Mouse (Mus musculus) limb, embryonic 12.5 days (tissue): Measurements from ENCODE around the gene Tax1bp1. TPM values are rescaled to one million over a fixed set of nuclear protein-coding genes. Genes with fewer than 3 reads are reported as not detected.
A peak's percentile ranks its signal among the peaks of the same experiment; 100 is the strongest.
"Not testable (repeated sequence)": the region's sequence is repeated elsewhere in the genome, so short reads cannot be mapped to it uniquely, and the experiment has no call there.

Source experiments
- ATAC-seq: fragments of 200-750 bp; cut with Nextera tagmentation; 2 replicates; pipeline ENCODE4 v1.8.0; 2017; ENCODE audit warnings: low read depth, moderate TSS enrichment; ENCODE audit not compliant: insufficient number of reproducible peaks, insufficient read depth, low FRiP score, low TSS enrichment
- H3K27ac ChIP-seq: fragments of 300-500 bp; sonication (generic); 2 replicates; pipeline ENCODE4 v1.5.1; 2016; ENCODE audit warnings: mild to moderate bottlenecking, moderate library complexity
- H3K27me3 ChIP-seq: fragments of 300-500 bp; sonication (generic); 2 replicates; pipeline ENCODE4 v1.6.1; 2016; ENCODE audit warnings: mild to moderate bottlenecking, moderate library complexity
- H3K36me3 ChIP-seq: fragments of 300-500 bp; sonication (generic); 2 replicates; pipeline ENCODE4 v1.6.1; 2016; ENCODE audit warnings: mild to moderate bottlenecking, moderate library complexity
- H3K4me1 ChIP-seq: fragments of 300-500 bp; sonication (generic); replicated peaks from 2 replicates; pipeline ENCODE4 v1.6.1; 2016
- H3K4me2 ChIP-seq: fragments of 300-500 bp; sonication (generic); 2 replicates; pipeline ENCODE4 v1.6.1; 2016; ENCODE audit warnings: mild to moderate bottlenecking, moderate library complexity
- H3K4me3 ChIP-seq: fragments of 300-500 bp; sonication (generic); replicated peaks from 2 replicates; pipeline ENCODE4 v1.5.1; 2016; ENCODE audit warnings: mild to moderate bottlenecking
- H3K9ac ChIP-seq: fragments of 300-500 bp; sonication (generic); replicated peaks from 2 replicates; pipeline ENCODE4 v1.6.1; 2016; ENCODE audit warnings: mild to moderate bottlenecking, moderate library complexity
- H3K9me3 ChIP-seq: fragments of 300-500 bp; sonication (generic); 2 replicates; pipeline ENCODE4 v1.6.1; 2016; ENCODE audit warnings: mild to moderate bottlenecking, moderate library complexity
- WGBS: fragments of 180-500 bp; shearing (Covaris S2); methylation state at CpG from one replicate; pipeline ENCODE4 v1.1.7; 2016; 5-methylcytosine and 5-hydroxymethylcytosine counted together
- polyA plus RNA-seq: library from polyadenylated mRNA; unstranded; fragments of >200 nt; fragmentation: Nextera tagmentation; extraction: Ambion mirVana; gene quantifications from 2 replicates; pipeline ENCODE4 v1.2.1, GENCODE M21; 2016

Gene Tax1bp1
- polyA plus RNA-seq: 157 and 168 TPM in 2 replicates

DNA sequence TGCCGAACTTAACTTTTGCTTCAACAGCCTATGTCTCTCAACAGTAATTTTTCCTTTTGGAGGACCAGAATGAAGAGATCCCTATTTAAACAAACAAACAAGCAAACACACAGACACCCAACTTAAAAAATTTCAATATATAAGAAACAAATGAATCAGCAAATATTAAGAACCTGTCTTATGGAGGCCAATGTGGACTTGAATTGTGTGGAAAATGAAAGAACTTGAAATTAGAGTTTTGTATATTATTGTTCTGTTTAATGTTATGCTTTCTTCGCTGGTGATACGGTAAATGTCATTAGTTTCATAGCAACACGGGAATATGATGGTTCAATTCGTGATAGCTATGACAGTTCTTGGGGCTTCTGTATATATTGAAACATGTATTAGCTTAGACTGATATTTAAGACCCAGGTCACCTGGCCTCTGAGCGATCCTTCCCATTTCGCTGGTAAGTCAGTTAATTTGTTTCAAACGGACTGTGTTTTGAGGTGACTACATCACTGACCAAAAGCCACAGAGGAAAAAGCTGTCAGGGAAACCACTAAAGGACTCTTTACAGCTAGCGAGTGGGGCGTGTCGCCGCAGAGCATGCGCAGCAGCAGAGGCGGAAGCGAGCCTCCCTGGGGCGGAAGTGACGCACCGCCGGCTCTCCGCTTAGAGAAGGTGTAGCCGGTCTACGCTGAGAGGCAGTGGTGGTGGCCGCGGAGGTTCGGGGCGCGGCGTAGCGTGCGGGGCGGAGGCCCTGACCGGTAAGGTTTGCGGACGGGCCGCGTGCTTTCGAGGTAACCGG lies at the start of gene Tax1bp1:
Gene Tax1bp1 (plus strand): TSS at position 626 of the 793 bp plus-strand sequence.
- H3K36me3 ChIP-seq: no peaks in the 10 kb centered on the region
- 3% methylated on average over 38 of the region's 38 CpGs for WGBS
- H3K4me1 ChIP-seq: peaks cover 3% of the 10 kb centered on the region
- ATAC-seq: peak; percentile 93
- no peaks in the 10 kb centered on the region for H3K9me3 ChIP-seq
- peak within 1 kb of the TSS; percentile 94 for H3K27ac ChIP-seq
- no peaks in the 10 kb centered on the region for H3K27me3 ChIP-seq
- H3K4me3 ChIP-seq: peak within 1 kb of the TSS; percentile 98
- H3K4me2 ChIP-seq: peak within 1 kb of the TSS; percentile 62
- peak within 1 kb of the TSS; percentile 84 for H3K9ac ChIP-seq

DNA sequence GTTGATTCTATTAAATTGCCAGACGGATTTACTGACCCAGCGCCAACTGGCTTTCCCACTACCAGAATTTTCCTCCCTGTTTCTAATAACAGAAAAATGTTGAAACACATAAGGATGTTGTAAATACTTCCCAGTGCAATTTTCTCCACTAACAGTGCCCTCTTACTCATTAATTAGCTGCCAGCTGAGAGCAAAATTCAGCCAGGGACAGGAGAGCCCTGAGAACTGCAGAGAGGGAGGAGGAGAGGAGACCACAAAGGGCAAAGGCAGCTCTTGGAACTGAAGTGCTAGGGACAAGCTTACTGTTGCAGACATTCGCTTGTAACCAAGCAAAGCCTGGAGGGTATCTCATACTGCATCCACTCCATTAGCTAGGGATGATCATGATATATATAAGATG lies 45.9 kb upstream of the Tax1bp1 start:
- Histone ChIP-seq H3K27ac (0 out of 2 replicates have a peak overlapping the region, but pooled peaks have one; percentile 45), H3K36me3 (no peaks in the 10 kb centered on the region), H3K4me1 (peaks cover 47% of the 10 kb centered on the region), H3K9me3 (no peaks in the 10 kb centered on the region), H3K4me2 (no peak overlapping the region), H3K27me3 (no peaks in the 10 kb centered on the region), H3K9ac (no peak overlapping the region), H3K4me3 (no peak overlapping the region)
- no peak for ATAC-seq
- whole genome bisulfite sequencing: 28% methylated on average over 3 of the region's 3 CpGs

GRCm38 (mm10) chr6:52669878-52670277 lies 43.7 kb upstream of the Tax1bp1 start:
- not testable (repeated sequence) for H3K9me3 ChIP-seq, H3K27ac ChIP-seq, H3K4me2 ChIP-seq, ATAC-seq, H3K4me3 ChIP-seq, H3K27me3 ChIP-seq, H3K36me3 ChIP-seq, H3K9ac ChIP-seq
- H3K4me1 ChIP-seq: peaks cover 49% of the 10 kb centered on the region
- 32% methylated on average over 2 of the region's 2 CpGs for WGBS

DNA sequence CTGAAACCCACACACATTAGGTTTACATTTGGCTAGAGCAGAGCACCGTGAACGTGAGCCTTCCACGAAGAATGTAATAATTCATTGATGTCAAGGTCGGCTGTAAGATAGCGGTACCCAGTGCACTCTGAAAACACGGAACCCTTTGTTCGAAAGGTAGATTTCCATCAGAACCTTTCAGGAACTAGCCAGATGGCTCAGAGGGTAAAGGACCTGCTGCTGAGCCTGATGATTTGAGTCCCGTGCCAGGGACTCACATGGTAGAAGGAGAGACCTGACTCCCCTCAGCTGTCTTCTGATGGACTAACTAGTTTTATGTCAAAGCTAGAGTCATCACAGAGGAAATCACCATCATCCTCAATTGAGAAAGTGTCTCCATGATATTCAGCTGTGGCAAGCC lies 41.7 kb upstream of the Tax1bp1 start:
- 72% methylated on average over 8 of the region's 8 CpGs for WGBS

DNA sequence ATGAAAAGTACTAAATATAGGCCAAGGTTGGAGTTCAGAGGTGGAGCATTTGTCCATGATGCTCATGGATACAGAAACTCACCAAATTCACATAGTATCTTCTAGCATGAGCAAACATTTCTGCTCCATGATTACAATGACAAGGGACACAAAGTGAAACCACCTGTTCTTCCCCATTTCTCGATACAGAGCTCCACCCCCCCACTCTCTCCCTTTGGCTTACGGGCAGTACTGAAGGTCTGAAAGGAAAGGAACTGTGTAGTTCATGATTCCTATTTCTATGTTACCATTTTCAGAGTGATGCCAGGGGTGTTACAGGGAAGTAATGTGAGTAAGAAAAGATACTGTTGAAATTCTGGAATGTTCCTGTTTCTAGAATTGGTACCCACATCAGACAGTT lies 41.0 kb upstream of the Tax1bp1 start:
- WGBS: 40% methylated on average over 2 of the region's 2 CpGs
- no peaks in the 10 kb centered on the region for H3K27me3 ChIP-seq
- no peak overlapping the region for H3K27ac ChIP-seq
- H3K36me3 ChIP-seq: no peaks in the 10 kb centered on the region
- H3K4me1 ChIP-seq: peaks cover 36% of the 10 kb centered on the region
- no peak for ATAC-seq
- no peak overlapping the region for H3K4me3 ChIP-seq
- H3K9ac ChIP-seq: no peak overlapping the region
- H3K9me3 ChIP-seq: no peaks in the 10 kb centered on the region
- no peak overlapping the region for H3K4me2 ChIP-seq

More for the DNA sequence above, 41.7 kb upstream of the Tax1bp1 start:
- H3K4me1 ChIP-seq: peaks cover 43% of the 10 kb centered on the region
- H3K4me2 ChIP-seq: no peak overlapping the region
- H3K27ac ChIP-seq: no peak overlapping the region
- ATAC-seq: no peak
- H3K4me3 ChIP-seq: no peak overlapping the region
- no peaks in the 10 kb centered on the region for H3K27me3 ChIP-seq
- no peak overlapping the region for H3K9ac ChIP-seq
- no peaks in the 10 kb centered on the region for H3K36me3 ChIP-seq
- no peaks in the 10 kb centered on the region for H3K9me3 ChIP-seq

- no peak; the same call in 1 of the 2 replicates for ATAC-seq
- 56% methylated on average over 7 of the region's 7 CpGs for WGBS
- no peaks in the 10 kb centered on the region for H3K36me3 ChIP-seq
- no peak overlapping the region for H3K27ac ChIP-seq
- H3K9me3 ChIP-seq: no peaks in the 10 kb centered on the region
- no peak overlapping the region for H3K4me2 ChIP-seq
- H3K9ac ChIP-seq: no peak overlapping the region
- H3K4me3 ChIP-seq: no peak overlapping the region
- 0 out of 2 replicates have a peak, but pooled peaks cover 2% of the 10 kb centered on the region for H3K27me3 ChIP-seq
- peaks cover 31% of the 10 kb centered on the region for H3K4me1 ChIP-seq
These were observed 39.8 kb upstream of the Tax1bp1 start for GRCm38 (mm10) chr6:52673706-52674105.

DNA sequence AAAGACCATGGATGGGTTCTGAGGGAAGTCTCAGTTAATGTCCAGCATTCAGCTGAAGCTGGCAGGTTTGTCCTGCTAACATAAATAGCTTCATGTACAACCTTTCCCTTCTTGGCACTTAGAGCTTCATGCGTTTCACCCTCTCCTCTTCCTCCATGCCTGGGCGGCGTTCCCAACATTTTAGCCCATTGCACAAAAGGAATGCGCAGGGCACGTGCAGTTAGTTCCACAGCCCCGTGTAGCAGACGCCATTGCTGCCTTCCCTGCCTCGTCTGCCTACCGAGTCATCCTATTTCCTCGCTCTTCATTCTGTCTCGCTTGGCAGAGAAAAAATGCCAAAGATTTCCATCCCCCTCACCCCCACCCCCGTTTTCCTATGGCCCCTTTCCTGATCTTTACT lies 39.0 kb upstream of the Tax1bp1 start:
- no peak overlapping the region for H3K4me3 ChIP-seq
- no peak overlapping the region for H3K9ac ChIP-seq
- no peak overlapping the region for H3K4me2 ChIP-seq
- H3K27me3 ChIP-seq: 0 out of 2 replicates have a peak, but pooled peaks cover 2% of the 10 kb centered on the region
- H3K36me3 ChIP-seq: no peaks in the 10 kb centered on the region
- H3K4me1 ChIP-seq: peaks cover 35% of the 10 kb centered on the region
- 79% methylated on average over 12 of the region's 12 CpGs for WGBS
- H3K27ac ChIP-seq: peak overlapping the region; percentile 62
- no peak for ATAC-seq
- H3K9me3 ChIP-seq: no peaks in the 10 kb centered on the region

- Histone ChIP-seq H3K9me3 (no peaks in the 10 kb centered on the region), H3K9ac (no peak overlapping the region), H3K36me3 (no peaks in the 10 kb centered on the region), H3K4me2 (no peak overlapping the region), H3K4me1 (peaks cover 31% of the 10 kb centered on the region), H3K4me3 (no peak overlapping the region), H3K27ac (no peak overlapping the region), H3K27me3 (0 out of 2 replicates have a peak, but pooled peaks cover 2% of the 10 kb centered on the region)
- 83% methylated on average over 4 of the region's 4 CpGs for WGBS
- no peak for ATAC-seq
These were observed 38.2 kb upstream of the Tax1bp1 start for GRCm38 (mm10) chr6:52675222-52675921.

GRCm38 (mm10) chr6:52677534-52677933 lies 36.0 kb upstream of the Tax1bp1 start:
- not testable (repeated sequence) for ATAC-seq, H3K4me2 ChIP-seq, H3K27me3 ChIP-seq, H3K36me3 ChIP-seq, H3K4me3 ChIP-seq, H3K9me3 ChIP-seq, H3K9ac ChIP-seq, H3K27ac ChIP-seq
- 90% methylated on average over 4 of the region's 4 CpGs for WGBS
- peaks cover 24% of the 10 kb centered on the region for H3K4me1 ChIP-seq

GRCm38 (mm10) chr6:52679565-52679964 lies 34.0 kb upstream of the Tax1bp1 start:
- Histone ChIP-seq H3K4me3 (no peak overlapping the region), H3K4me1 (peaks cover 14% of the 10 kb centered on the region), H3K36me3 (no peaks in the 10 kb centered on the region), H3K27me3 (0 out of 2 replicates have a peak, but pooled peaks cover 2% of the 10 kb centered on the region), H3K27ac (no peak overlapping the region), H3K4me2 (no peak overlapping the region), H3K9me3 (no peaks in the 10 kb centered on the region), H3K9ac (no peak overlapping the region)
- ATAC-seq: no peak
- 67% methylated on average over 9 of the region's 9 CpGs for WGBS

- H3K9me3 ChIP-seq: no peaks in the 10 kb centered on the region
- 68% methylated on average over 8 of the region's 8 CpGs for WGBS
- H3K4me1 ChIP-seq: peaks cover 9% of the 10 kb centered on the region
- ATAC-seq: no peak
- no peak overlapping the region for H3K4me3 ChIP-seq
- 0 out of 2 replicates have a peak, but pooled peaks cover 2% of the 10 kb centered on the region for H3K27me3 ChIP-seq
- no peak overlapping the region for H3K4me2 ChIP-seq
- H3K9ac ChIP-seq: no peak overlapping the region
- H3K36me3 ChIP-seq: no peaks in the 10 kb centered on the region
- H3K27ac ChIP-seq: no peak overlapping the region
These were observed 33.0 kb upstream of the Tax1bp1 start for GRCm38 (mm10) chr6:52680458-52681032.
